Mouse (Mus musculus) urinary bladder, postnatal 25 days (tissue): ENCODE results near the gene Ifit3.
"Not testable (repeated sequence)": the region's sequence is repeated elsewhere in the genome, so short reads cannot be mapped to it uniquely, and the experiment has no call there.

Source experiments
- DNase-seq: peaks from one replicate; pipeline ENCODE4 v3.0.0; 2022; ENCODE audit warnings: low spot score

Ifit3 gene

DNA sequence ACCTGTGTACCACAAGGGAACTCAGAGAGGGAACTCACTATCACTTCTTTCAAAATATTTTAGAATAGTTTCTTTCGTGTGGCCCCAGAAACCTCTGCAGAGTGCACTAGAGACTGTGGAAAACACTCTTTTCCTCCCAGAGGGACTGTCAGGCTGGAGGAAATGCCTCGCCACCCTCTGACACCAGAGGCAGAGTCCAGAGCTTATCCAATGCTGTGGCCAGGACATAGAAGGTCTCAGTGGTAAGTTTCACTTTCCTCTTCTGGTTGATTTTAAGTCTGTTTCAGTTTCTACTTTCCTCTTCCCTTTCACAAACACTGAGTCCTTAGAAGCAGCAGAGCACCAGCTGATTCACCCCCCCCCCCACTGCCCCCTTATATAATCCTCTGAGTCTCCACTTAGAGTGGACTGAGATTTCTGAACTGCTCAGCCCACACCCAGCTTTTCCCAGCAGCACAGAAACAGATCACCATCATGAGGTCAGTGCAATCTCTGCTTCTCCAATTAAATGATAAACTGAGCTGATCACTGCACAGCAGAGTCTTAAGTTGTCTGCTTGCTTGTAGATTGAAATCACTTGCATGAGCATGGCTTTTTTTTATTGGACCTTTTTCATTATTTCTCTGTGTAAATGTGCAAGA is at the start of gene Ifit3:
Gene Ifit3, plus strand, starts transcription at position 406 of the 641 bp plus-strand sequence.
- DNase-seq = not testable (repeated sequence)

DNA sequence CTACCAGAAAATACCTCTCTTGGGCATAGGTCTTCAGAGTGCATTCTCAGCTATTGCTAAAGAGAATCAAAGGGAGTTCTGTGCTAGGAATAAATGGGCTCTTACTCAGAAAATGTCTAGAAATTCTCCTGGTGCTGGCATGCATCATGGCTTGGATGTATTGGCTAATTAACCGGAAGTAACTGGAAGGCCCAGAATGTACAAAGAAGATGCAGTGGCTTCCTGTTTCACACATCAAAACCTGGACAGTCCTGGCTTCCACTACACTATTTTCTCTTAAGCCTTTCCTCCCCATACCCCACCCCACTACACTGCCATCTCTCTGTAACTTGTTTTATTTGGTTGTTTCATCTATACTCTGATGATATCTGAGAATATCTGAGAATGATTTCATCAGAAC is 43.9 kb upstream of the Ifit3 start:
- no peak for DNase-seq

DNA sequence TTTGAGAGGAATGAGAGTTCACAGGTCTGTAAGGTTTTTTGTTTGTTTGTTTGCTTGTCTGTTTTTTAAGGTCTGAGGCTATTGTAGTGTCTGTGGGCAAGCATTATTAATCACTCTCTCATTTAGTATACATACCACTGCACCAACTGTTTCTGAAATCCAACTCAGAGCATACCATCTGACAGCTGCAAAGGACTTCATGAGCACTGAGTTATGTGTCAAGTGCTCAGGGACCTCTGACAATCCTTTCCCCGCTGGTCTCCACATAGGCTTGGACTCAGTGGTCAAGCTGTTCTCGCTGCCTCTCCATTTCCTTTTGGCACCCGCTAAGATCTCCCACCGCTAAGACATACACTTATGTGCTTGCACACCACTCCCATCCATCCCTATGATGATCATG is 37.1 kb upstream of the Ifit3 start:
- no peak for DNase-seq

DNA sequence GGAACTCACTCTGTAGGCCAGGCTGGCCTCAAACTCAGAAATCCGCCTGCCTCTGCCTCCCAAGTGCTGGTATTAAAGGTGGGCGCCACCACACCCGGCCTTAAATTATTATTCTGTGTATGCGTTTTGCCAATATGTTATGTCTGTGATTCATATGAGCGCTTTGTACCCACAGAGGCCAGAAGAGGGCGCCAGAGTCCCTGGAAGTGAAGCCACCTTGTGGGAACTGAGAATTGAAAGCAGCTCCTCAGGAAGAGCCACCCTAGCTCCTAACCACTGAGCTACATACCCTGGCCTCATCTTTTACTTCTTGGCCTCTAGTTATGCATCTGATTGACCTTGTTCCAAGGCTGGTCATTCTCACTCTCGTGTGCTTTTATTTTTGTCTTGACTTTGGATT is 35.4 kb upstream of the Ifit3 start:
- peak; percentile 75 for DNase-seq

DNA sequence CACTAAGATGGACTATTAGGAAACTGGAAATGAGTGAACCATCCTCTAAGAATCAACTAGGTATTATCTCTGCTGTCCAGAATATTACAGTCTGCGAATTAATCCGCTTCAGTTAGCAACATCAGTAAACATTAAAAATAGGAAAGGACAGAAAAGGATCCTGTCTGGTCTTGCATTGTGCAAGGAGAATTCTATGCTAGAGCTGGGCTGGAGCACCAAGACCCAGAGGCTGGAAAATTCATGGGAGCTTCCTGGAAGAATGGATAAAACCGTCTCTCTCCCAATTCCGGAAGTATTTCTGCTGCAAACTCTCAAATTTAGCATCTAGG is 33.2 kb upstream of the Ifit3 start:
- no peak for DNase-seq

DNA sequence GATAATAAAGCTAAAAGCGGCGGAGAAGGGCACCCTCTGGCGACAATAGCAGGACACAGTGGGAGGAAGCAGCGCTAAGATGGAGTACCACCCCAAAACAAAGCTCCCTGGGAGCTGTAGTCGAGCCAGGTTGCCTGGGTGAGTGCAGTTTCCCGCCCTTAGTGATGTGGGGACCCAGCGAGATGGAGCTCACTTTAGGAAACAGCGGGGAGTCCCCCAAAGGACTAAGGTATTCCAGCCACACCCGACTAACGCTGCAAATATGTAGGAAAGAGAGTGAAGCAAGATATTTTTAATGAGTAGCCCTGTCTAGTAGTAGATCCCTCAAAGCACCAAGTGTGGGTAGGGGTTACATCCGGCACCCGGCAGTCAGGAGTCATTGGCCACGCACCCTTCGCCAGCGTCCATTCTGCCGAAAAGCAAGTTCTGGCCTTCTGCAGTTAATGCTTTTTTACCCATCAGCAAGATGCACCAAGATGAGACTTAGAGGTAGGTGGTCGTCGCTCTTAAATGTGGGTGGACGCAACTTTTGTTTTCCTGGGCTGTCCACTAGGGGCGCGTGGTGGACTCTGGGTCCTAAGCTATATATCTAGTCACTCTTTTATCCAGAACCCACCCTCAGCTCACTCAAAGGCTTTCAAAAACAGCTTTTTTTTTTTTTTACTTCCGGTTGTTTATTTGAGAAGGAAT is 32.7 kb upstream of the Ifit3 start, which contains the start of gene Ifit2:
Gene Ifit2, plus strand, starts transcription at position 161 of the 690 bp plus-strand sequence.
- DNase-seq = peak; percentile 31

DNA sequence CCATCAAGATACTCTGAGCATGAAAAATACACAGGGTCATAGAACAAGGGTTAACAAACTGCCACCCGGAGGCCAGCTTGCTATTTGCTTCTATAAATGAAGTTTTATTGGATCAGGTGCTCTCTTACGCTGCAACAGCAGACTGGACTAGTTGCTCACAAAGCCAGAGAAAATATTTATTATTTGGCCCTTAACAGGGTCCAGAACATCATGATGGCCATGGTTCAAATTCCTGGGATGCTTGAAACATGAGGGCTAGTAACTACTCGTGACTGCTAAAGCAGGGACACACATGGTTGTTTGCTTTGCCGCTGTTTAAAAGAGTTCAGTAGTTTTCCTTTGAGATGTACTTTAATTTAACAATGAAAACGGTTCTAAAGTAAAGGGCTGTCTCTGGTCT is 31.4 kb upstream of the Ifit3 start:
- no peak for DNase-seq

DNA sequence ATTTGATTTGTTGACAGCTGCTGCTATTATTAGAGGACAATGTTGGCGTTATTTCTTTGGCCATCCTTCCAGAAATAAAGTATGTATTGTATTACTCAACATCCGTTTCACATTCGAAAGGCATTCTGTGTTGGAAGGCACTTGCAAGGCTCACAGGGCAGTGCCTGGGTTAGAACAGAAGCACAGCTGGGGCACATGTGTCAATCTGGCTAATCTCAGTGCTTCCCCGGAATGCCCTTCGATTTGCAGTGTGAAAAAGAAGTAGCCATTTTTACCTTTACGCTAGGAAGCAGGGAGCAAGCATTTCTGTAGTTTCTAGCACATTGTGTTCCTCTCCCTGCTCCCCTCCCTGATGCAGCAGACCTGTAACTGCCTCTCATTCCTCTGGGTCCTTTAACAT is 30.3 kb upstream of the Ifit3 start:
- DNase-seq = no peak

DNA sequence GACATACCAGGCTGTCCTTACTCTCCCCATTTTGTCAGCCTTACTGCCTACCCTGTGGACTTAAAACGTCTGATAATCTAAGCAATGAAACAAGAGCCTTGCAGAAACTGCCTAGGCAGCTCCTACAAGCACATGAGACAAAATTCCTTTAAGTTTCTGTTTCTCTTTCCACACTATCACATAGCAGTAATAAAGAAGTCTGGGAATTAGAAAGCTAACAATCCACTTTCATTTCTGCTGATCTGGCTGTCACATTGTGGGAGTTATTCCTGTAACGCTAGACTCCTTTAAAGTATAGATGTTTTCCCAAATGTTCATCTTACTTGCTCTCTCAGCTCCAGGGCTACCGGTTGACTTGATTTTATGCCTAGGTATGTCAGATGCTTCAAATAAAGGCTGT is 29.8 kb upstream of the Ifit3 start:
- DNase-seq = no peak

DNA sequence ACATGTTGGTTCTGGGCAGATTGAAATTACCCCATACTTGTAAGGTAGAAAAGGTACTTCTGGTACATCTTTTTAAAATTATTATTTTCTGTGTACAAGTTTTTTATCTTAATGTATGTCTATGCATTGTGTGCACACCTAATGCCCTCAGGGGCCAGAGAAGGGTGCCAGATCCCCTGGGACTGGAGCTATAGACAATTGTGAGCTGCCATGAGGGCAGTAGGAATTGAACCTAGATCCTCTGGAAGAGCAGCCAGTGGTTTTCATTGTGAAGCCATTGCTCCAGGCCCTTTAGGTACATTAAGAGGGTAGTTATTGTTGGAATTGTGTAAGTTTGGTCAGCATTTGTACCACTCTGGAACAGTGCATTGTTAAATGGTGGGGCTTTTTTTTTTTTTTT is 29.3 kb upstream of the Ifit3 start:
- DNase-seq = no peak

DNA sequence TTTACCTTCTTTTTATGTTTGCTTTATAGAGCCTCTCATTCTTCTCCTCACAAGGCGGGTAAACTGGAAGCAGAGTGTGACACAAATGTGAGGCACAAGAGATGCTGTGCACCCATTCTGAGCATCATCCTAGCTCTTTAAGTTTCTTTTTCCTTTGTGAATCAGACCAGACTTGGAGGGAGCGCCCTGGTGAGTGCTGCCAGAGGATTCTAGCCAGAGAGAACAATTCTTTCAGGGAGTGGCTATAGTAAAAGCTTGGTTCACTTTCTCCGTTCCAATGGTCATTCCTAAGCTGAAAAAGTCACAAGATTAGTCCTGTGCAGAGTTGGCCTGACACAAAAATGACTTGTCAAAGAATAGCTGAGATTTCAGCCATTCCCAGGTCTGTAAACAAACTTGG is 26.7 kb upstream of the Ifit3 start:
- no peak for DNase-seq

DNA sequence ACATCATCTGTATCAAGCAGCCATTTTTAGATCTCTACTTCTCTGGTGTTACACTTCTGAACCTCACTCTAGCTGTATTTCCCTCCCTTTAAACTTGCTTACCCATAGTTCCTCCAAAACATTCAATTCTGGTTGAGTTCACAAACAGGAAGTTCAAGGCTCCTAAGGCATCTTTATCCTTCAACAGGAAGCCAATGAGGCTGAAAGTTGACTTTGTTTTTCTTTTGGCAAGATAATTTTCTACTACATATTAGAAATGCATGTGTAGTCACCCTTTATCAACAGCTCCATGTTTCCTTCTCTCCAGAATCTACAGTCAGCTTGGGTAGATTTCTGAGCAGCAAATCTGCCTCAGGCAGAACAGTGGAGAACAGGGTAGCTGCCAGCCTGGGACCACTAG is 20.8 kb upstream of the Ifit3 start:
- DNase-seq = no peak

DNA sequence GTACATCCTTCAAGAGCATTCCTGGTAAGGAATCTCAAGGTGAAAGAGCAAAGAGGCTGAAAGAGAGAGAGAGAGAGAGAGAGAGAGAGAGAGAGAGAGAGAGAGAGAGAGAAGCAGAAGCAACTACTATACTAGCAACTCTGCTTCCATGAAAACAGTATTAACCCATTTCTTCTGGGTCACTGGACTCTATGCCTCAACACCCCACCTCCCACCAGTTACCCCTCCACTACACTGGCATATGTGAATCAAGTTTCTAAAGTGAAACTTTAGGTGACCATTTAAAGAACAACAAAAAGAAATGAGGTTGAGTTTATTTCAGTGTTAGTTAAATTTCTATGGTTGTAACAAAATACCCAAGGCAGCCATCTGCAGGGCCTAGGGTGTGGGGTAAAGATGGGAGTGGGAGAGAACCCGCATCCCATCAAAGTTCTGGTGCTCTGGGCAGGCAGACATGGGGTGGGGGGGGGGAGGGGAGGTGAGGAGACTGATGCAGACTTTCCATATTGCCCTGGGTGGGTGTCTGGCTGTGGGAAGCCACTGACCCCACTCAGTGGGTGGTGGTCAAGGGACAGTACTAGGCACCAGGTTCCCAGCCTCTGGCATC is 17.1 kb upstream of the Ifit3 start:
- no peak for DNase-seq

DNA sequence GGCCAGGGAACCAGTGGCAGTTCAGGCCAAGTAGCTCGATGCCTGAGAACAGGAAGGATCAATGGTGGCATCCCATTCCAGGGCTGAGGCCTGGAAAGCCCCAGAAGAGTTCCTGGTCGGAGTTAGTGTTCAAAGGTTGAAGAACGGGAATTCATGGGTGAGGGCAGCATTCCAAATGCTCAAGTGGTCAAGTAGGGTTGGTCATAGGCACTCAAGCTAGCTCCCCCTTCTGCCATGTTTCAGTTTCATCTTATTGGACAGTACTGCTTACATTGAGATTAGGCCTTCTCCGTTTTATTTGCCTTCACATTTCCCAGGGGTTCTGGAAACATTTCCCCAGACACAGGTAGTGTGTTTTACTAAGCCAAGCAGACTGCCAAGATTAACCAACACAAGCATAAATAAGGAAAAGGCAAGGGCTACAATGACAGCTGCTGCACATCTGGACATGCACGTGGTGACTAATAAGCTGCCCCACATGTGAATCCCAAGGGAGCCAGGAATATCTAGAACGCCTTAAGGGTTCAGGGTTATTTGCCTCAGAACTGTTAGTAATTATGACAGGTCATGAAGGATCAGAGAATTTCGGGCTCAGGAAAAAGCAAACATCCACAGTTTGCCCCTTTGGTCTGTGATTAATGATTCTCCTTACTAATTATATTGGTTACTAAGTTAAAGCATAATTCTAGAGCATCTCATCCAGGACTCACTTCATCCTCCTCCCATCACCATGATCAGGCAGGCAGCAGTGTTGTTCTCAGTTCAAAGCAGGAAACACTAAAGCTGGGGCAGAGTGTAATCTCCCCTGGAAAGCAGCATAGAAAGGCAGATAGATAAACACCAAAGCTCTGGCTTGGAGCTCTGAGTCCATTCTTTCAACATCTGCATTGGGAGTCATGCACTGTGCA is 14.1 kb upstream of the Ifit3 start:
- no peak for DNase-seq

DNA sequence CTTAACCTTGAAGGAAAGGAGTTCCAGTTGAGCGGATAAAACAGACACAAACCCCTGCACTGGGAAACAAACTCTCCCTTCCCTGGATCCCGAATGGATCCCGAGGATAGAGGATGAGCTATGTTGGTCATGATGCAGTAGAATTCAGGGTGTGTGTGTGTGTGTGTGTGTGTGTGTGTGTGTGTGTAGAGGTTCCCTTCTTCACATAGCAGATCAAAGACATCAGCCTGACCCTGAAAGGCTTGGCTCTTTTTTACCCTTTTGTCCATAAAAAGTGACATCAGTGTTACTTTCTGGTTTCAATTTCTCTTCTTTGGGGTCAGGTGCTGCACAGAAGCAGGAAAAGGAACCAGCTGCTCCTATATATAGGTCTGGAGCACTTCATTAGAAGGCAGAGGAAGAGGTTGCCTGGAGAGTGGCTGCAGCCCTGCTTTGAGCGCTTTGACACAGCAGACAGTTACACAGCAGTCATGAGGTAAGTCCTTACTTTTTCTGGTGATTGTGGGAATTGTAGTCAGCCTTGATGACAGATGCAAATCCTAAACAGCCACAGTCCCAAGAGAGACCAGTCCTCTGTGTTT is 13.3 kb upstream of the Ifit3 start:
- no peak for DNase-seq

DNA sequence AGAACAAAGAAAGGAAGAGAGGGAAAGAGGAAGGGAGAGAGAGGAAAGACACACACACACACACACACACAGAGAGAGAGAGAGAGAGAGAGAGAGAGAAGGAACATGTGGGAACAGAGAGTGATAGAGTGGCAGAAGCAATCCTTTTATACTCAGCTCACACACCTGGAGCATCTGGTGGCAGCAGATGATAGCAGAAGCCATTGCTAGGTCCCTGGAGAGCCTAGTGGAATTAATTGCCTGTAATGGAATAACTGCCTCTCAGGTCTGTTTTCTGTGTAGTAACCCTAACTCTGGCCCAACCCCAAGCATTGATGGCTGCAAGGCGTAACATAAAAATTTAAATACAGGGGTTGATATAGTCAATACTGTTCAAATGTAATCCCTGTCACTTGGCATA is 12.3 kb upstream of the Ifit3 start:
- no peak for DNase-seq

DNA sequence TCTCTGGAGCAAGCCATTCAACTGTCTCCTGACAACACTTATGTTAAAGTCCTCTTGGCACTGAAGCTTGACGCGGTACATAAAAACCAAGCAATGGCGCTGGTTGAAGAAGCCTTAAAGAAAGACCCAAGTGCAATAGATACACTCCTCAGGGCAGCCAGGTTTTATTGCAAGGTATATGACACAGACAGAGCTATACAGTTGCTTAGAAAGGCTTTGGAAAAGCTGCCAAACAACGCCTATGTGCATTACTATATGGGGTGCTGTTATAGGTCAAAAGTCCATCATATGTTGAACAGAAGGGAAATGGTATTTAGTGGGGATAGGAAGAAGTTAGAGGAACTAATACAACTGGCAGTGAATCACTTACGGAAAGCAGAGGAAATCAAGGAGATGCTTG is 9.7 kb upstream of the Ifit3 start:
- no peak for DNase-seq

DNA sequence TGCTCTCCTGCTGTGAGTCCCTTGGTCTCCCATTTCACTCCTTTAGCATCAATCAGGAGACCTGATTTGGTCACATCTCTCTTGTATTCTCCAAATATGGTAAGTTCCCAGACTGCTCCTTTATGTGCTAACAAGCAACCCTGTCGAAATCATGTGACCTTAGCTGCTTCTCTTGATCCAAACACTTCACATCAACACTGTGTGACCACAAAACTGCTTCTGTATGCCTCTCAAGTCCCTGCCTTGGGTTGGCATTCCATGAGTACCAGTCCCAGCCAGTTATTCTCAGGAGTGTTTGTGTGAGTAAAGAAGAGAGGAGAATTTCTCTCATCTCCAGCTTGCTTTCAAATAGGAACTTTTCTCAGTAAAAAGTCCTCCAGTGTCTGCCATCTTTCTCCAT is 6.2 kb upstream of the Ifit3 start:
- DNase-seq = no peak

DNA sequence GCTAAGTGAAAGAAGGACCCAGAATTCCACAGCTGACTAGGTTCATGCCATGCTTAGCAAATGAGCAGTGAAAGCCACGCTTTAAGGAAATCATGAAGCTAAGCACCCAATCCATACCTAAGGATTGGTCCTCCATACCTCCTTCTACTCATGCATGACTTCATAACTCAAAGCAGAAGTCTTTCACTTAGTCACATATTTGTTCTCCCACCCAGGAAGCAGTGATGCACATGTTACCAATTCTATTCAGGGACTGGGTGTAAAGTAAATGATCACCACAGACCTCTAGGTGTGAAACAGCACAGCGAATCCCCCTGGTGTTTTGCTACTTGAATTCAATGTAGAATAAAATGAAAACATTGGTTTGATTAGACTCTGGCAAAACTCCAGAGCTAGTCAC is 635 bp upstream of the Ifit3 start:
- not testable (repeated sequence) for DNase-seq

DNA sequence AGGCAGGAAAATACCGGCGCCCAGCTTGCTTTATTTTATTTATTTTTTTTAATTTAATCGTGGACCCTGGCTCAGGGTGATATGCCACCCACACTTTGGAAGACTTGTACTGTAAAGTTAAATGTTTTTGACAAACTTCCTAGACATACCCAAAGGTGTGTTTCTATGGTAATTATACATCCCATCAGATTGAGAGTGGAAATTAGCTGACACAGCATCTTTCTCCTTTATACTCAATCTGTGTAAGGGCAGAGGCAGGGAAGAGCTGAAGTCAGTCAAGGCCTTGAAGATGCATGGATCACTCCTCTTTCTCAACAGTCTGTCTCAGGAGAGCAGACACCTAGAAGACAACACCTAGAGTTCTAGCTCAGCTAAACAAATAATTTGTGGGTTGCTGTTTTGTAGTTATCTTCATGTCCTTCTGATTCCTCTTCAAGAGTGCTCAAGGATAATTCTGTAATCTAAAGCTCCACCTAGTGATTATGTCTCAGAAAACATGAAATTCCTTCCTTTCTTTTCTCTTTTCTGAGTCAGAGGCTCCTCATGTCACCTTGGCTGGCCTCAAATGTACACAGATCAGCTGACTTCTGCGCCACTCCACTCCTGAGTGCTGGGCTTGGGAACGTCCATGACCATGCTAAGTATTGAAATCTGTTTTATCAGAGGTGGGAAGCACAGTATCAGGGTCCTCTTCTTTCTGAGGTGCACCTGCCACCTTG is 2.6 kb downstream of the Ifit3 start:
- DNase-seq = not testable (repeated sequence)

DNA sequence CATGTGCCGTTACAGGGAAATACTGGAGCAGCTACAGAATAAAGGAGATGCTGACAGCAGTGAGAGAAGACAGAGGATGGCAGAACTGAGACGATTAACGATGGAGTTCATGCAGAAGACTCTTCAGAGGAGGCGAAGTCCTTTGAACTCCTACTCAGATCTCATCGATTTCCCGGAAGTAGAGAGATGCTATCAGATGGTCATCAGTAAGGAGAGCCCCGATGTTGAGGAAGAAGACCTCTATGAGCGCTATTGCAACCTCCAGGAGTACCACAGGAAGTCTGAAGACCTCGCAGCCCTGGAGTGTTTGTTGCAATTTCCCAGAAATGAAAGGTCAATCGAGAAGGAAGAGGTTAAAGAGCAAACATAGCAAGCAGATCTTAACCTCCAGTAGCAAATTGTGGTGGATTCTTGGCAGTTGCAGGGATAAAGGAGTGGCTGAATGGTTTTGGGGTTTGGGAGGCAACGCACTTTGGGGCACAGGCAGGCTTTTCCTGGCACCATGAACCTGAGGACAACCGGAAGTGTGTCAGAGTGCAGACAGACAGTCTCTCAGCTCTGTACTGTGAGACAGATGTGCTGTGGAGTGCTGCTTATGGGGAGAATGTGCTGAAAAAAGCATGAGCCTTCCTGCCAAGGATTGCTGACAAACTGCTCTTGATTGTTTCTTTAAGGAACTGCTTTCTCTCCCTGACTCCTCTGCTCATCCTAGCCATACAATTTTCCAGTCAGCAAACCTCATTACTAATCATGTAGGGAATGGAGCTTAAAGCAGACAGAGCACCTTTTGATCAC is 4.8 kb downstream of the Ifit3 start:
- DNase-seq = not testable (repeated sequence)
